Mouse (Mus musculus) forebrain, embryonic 14.5 days (tissue): ENCODE data around the gene Olfr557. TPM values are rescaled to one million over a fixed set of nuclear protein-coding genes. Genes with fewer than 3 reads are reported as not detected.

ENCODE experiments used
- ATAC-seq: fragments of 200-750 bp; cut with Nextera tagmentation; 2 replicates; pipeline ENCODE4 v1.8.0; 2017; ENCODE audit warnings: mild to moderate bottlenecking, moderate library complexity
- DNase-seq: peaks from one replicate; pipeline ENCODE4 v3.0.0-alpha.2; 2015; ENCODE audit warnings: low spot score
- H3K27ac ChIP-seq: fragments of 300-500 bp; sonication (generic); 2 replicates; pipeline ENCODE4 v1.5.1; 2014; ENCODE audit warnings: low read depth, mild to moderate bottlenecking, control low read depth, low read length, moderate library complexity
- H3K27me3 ChIP-seq: fragments of 300-500 bp; sonication (generic); replicated peaks from 2 replicates; pipeline ENCODE4 v1.6.1; 2014; ENCODE audit warnings: low read length, control low read depth, mixed read lengths; ENCODE audit not compliant: control insufficient read depth, insufficient read depth
- H3K36me3 ChIP-seq: fragments of 300-500 bp; sonication (generic); 2 replicates; pipeline ENCODE4 v1.6.1; 2014; ENCODE audit warnings: low read length, control low read depth; ENCODE audit not compliant: control insufficient read depth, insufficient read depth
- H3K4me1 ChIP-seq: fragments of 300-500 bp; sonication (generic); 2 replicates; pipeline ENCODE4 v1.6.1; 2014; ENCODE audit warnings: antibody characterized with exemption, low read length, control low read depth; ENCODE audit not compliant: control insufficient read depth, insufficient read depth
- H3K4me2 ChIP-seq: fragments of 300-500 bp; sonication (generic); 2 replicates; pipeline ENCODE4 v1.6.1; 2014; ENCODE audit warnings: mild to moderate bottlenecking, control low read depth, low read length
- H3K4me3 ChIP-seq: fragments of 300-500 bp; sonication (generic); 2 replicates; pipeline ENCODE4 v1.5.1; 2014; ENCODE audit warnings: low read depth, low read length, control low read depth
- H3K9ac ChIP-seq: fragments of 300-500 bp; sonication (generic); 2 replicates; pipeline ENCODE4 v1.6.1; 2014; ENCODE audit warnings: mild to moderate bottlenecking, low read length, control low read depth, moderate library complexity
- H3K9me3 ChIP-seq: fragments of 300-500 bp; sonication (generic); replicated peaks from 2 replicates; pipeline ENCODE4 v1.6.1; 2016; ENCODE audit warnings: low read length, control low read depth, mixed read lengths; ENCODE audit not compliant: control insufficient read depth
- WGBS: fragments of 180-500 bp; shearing (Covaris S2); extraction: QIAGEN DNeasy Blood & Tissue Kit; methylation state at CpG from one replicate; pipeline ENCODE4 v1.1.7; 2014; 5-methylcytosine and 5-hydroxymethylcytosine counted together
- polyA plus RNA-seq: library from polyadenylated mRNA; unstranded; fragments of >200 nt; fragmentation: Nextera tagmentation; extraction: Ambion mirVana; gene quantifications from 2 replicates; pipeline ENCODE4 v1.2.1, GENCODE M21; 2014

Olfr557 gene
- polyA plus RNA-seq = not detected in 2 replicates

- Histone ChIP-seq H3K9me3 (no peaks in the 10 kb centered on the region), H3K9ac (no peak within 1 kb of the TSS), H3K27me3 (no peaks in the 10 kb centered on the region), H3K4me1 (no peaks in the 10 kb centered on the region), H3K27ac (no peak within 1 kb of the TSS), H3K36me3 (no peaks in the 10 kb centered on the region), H3K4me2 (no peak within 1 kb of the TSS), H3K4me3 (no peak within 1 kb of the TSS)
- DNase-seq (peak; percentile 42), ATAC-seq (no peak)
- 85% methylated on average over 5 of the region's 5 CpGs for WGBS
Measured at GRCm38 (mm10) chr7:102695358-102696125, at the start of gene Olfr557. Olfr557 (plus strand) TSS chr7:102695910.

- Histone ChIP-seq H3K27ac (no peak within 1 kb of the TSS), H3K4me1 (no peaks in the 10 kb centered on the region), H3K4me3 (no peak within 1 kb of the TSS), H3K9me3 (no peaks in the 10 kb centered on the region), H3K9ac (no peak within 1 kb of the TSS), H3K27me3 (no peaks in the 10 kb centered on the region), H3K36me3 (no peaks in the 10 kb centered on the region), H3K4me2 (no peak within 1 kb of the TSS)
- DNase-seq = no peak
- 76% methylated on average over 1 of the region's 1 CpGs for WGBS
- no peak for ATAC-seq
Measured at GRCm38 (mm10) chr7:102658523-102658922, 37.2 kb upstream of the Olfr557 start, which contains the start of gene Olfr555. Olfr555 (plus strand) TSS chr7:102658823.

GRCm38 (mm10) chr7:102664599-102664998, 31.1 kb upstream of the Olfr557 start, which contains the start of gene Olfr556:
Olfr556 (plus strand) TSS chr7:102664899.
- no peaks in the 10 kb centered on the region for H3K9me3 ChIP-seq
- no peak within 1 kb of the TSS for H3K27ac ChIP-seq
- DNase-seq = no peak
- no peak within 1 kb of the TSS for H3K4me3 ChIP-seq
- H3K9ac ChIP-seq = no peak within 1 kb of the TSS
- no peak for ATAC-seq
- H3K4me2 ChIP-seq = no peak within 1 kb of the TSS
- no peaks in the 10 kb centered on the region for H3K27me3 ChIP-seq
- H3K36me3 ChIP-seq = no peaks in the 10 kb centered on the region
- 61% methylated on average over 3 of the region's 3 CpGs for WGBS
- H3K4me1 ChIP-seq = no peaks in the 10 kb centered on the region

- DNase-seq = peak; percentile 59
- Histone ChIP-seq H3K4me3 (no peak overlapping the region), H3K4me1 (no peaks in the 10 kb centered on the region), H3K9me3 (no peaks in the 10 kb centered on the region), H3K4me2 (no peak overlapping the region), H3K27ac (no peak overlapping the region), H3K27me3 (no peaks in the 10 kb centered on the region), H3K9ac (no peak overlapping the region), H3K36me3 (no peaks in the 10 kb centered on the region)
- 43% methylated on average over 2 of the region's 2 CpGs for WGBS
- ATAC-seq = no peak
Measured at GRCm38 (mm10) chr7:102665378-102665777, 30.3 kb upstream of the Olfr557 start.

GRCm38 (mm10) chr7:102676225-102676624, 19.5 kb upstream of the Olfr557 start:
- Histone ChIP-seq H3K9me3 (no peaks in the 10 kb centered on the region), H3K27me3 (no peaks in the 10 kb centered on the region), H3K4me2 (no peak overlapping the region), H3K9ac (no peak overlapping the region), H3K4me1 (no peaks in the 10 kb centered on the region), H3K36me3 (no peaks in the 10 kb centered on the region), H3K4me3 (no peak overlapping the region), H3K27ac (no peak overlapping the region)
- DNase-seq = no peak
- WGBS = 78% methylated on average over 2 of the region's 2 CpGs
- no peak for ATAC-seq

- no peak overlapping the region for H3K27ac ChIP-seq
- no peaks in the 10 kb centered on the region for H3K4me1 ChIP-seq
- no peak overlapping the region for H3K4me2 ChIP-seq
- no peak overlapping the region for H3K4me3 ChIP-seq
- H3K27me3 ChIP-seq = no peaks in the 10 kb centered on the region
- H3K36me3 ChIP-seq = 0 out of 2 replicates have a peak, but pooled peaks cover 4% of the 10 kb centered on the region
- WGBS = 93% methylated on average over 1 of the region's 1 CpGs
- H3K9me3 ChIP-seq = no peaks in the 10 kb centered on the region
- no peak for ATAC-seq
- no peak for DNase-seq
- no peak overlapping the region for H3K9ac ChIP-seq
Measured at GRCm38 (mm10) chr7:102681916-102682315, 13.8 kb upstream of the Olfr557 start.

- DNase-seq = peak; percentile 94
- peak; percentile 100 for ATAC-seq
- Histone ChIP-seq H3K4me1 (no peaks in the 10 kb centered on the region), H3K27me3 (no peaks in the 10 kb centered on the region), H3K4me2 (peak within 1 kb of the TSS; percentile 76), H3K9ac (peak within 1 kb of the TSS; percentile 71), H3K36me3 (no peaks in the 10 kb centered on the region), H3K27ac (no peak within 1 kb of the TSS), H3K4me3 (peak within 1 kb of the TSS; percentile 52), H3K9me3 (no peaks in the 10 kb centered on the region)
- WGBS = under 1% methylated on average over 39 of the region's 40 CpGs
Measured at GRCm38 (mm10) chr7:102686944-102687501, 8.7 kb upstream of the Olfr557 start, which contains the start of gene Trim68. Trim68 (minus strand) TSS chr7:102687327.

- Histone ChIP-seq H3K27ac (no peak overlapping the region), H3K9me3 (no peaks in the 10 kb centered on the region), H3K4me1 (no peaks in the 10 kb centered on the region), H3K27me3 (no peaks in the 10 kb centered on the region), H3K4me3 (no peak overlapping the region), H3K36me3 (no peaks in the 10 kb centered on the region), H3K9ac (no peak overlapping the region), H3K4me2 (no peak overlapping the region)
- DNase-seq (no peak), ATAC-seq (no peak)
- WGBS = 86% methylated on average over 7 of the region's 7 CpGs
Measured at GRCm38 (mm10) chr7:102698461-102698860, 2.8 kb downstream of the Olfr557 start.

- ATAC-seq (no peak), DNase-seq (no peak)
- Histone ChIP-seq H3K9me3 (no peaks in the 10 kb centered on the region), H3K4me3 (no peak within 1 kb of the TSS), H3K27me3 (no peaks in the 10 kb centered on the region), H3K9ac (no peak within 1 kb of the TSS), H3K36me3 (no peaks in the 10 kb centered on the region), H3K4me2 (no peak within 1 kb of the TSS), H3K27ac (no peak within 1 kb of the TSS), H3K4me1 (no peaks in the 10 kb centered on the region)
Measured at GRCm38 (mm10) chr7:102701915-102702314, 6.2 kb downstream of the Olfr557 start, which contains the start of gene Olfr558. Olfr558 (plus strand) TSS chr7:102702215.
